Mouse (Mus musculus) olfactory bulb, adult 2 months (tissue): Measurements from ENCODE around the gene Cadm4.
A peak's percentile ranks its signal among the peaks of the same experiment; 100 is the strongest.

ENCODE experiments used
- CTCF ChIP-seq: fragments of 200-500 bp; IDR thresholded peaks from 2 replicates; pipeline ENCODE4 v1.5.1; 2012; ENCODE audit warnings: low read depth, mild to moderate bottlenecking, low read length, moderate library complexity; ENCODE audit not compliant: insufficient read depth
- POLR2A ChIP-seq: fragments of 200-500 bp; IDR thresholded peaks from 2 replicates; pipeline ENCODE4 v1.6.1; 2012; ENCODE audit warnings: mild to moderate bottlenecking, low read depth, low read length, moderate library complexity; ENCODE audit not compliant: insufficient read depth

DNA sequence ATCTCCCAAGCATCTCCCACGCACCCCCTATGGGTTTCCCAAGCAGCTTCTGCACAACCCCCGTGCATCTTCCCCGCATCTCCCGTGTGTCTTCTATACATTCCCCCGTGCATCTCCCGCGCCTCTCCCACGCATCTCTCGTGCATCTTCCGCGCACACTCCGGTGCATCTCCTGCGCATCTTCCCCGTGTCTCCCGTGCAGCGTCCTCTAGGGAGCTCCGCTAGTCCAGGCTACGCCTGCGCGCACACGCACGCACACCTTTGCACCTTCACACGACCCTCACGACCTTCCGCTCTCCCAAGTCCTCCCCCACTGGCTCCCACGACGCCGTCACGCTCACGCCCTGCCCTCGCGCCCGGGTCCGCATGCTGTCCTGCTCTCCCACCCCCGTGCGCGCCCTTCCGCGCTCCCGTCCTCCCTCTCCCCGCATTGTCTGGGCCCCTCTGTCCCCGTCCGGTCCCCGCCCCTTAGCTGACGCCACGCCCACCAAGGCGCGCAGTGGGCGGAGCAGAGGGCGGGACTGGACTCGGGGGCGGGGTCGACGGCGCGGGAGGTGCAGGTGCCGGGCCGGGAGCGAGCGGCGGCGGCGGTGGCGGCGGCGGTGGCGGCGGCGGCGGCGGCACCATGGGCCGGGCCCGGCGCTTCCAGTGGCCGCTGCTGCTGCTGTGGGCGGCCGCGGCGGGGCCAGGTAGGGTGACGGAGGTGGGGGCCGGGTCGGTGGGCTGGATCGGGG lies at the start of gene Cadm4:
- peak; percentile 89 for TF ChIP-seq POLR2A
- no peak for TF ChIP-seq CTCF
